Mouse (Mus musculus): ENCODE results near the gene Vmn1r167. TPM values are rescaled to one million over a fixed set of nuclear protein-coding genes. Genes with fewer than 3 reads are reported as not detected.

The Vmn1r167 gene
- not detected in 4 replicates for total RNA-seq (2023)

DNA sequence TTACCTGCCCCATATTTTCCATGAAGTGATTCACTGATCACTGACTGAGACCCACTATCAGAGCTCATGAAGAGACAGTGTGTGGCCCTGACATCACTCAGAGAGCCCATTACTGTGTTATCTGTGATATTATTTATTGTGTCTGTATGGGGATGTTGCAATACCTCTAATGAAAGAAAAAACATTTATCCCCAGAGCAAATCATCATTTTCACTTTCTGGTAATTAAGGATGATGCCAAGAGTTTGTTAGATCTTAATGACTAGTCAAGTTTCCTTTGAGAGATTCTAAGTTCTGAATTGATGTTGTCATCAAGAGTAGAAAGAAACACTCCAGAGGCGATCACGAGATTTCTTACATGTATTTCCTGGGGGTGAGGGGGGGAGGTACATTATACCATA is at the start of gene Vmn1r167:
Vmn1r167 (minus strand) TSS at position 101 of the 400 bp plus-strand sequence.

DNA sequence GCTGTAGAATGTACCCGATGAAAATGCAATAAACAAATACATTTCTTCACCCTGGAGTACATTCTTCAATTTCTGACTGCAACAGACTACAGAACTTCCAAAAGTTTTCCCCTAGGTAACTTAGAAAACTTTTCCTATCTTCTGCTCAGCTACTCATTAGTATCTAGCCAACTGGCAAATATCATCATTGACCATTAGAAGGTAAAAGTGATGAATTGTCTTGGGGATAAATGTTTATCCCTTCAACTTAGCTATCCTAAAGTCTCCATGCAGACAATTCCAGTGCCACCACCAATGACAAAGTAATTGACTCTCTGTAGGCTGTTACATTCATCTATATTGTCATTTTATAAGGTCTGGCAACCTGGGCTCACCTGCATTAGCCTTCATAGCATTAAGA is 32.4 kb upstream of the Vmn1r167 start, which contains the start of gene Vmn1r168:
Vmn1r168 (plus strand) TSS at position 301 of the 400 bp plus-strand sequence.

Other genes with a start within 250 kb of the Vmn1r167 start
- not detected in 4 replicates for gene Gm6902, start 228.3 kb downstream of the Vmn1r167 start, total RNA-seq (2023)
- gene Nlrp4e, start 206.0 kb downstream of the Vmn1r167 start, total RNA-seq (2023) = not detected in 4 replicates
- not detected in 4 replicates for gene Nlrp5, start 121.3 kb downstream of the Vmn1r167 start, total RNA-seq (2023)
- not detected in 4 replicates for gene Vmn1r168, start 32.5 kb upstream of the Vmn1r167 start, total RNA-seq (2023)
- gene Vmn1r169, start 68.3 kb upstream of the Vmn1r167 start, total RNA-seq (2023) = not detected in 4 replicates
- not detected in 4 replicates for gene Vmn1r170, start 99.0 kb upstream of the Vmn1r167 start, total RNA-seq (2023)
- gene Vmn1r171, start 123.5 kb upstream of the Vmn1r167 start, total RNA-seq (2023) = not detected in 4 replicates
- gene Vmn1r172, start 151.1 kb upstream of the Vmn1r167 start, total RNA-seq (2023) = not detected in 4 replicates
- gene Vmn1r173, start 193.5 kb upstream of the Vmn1r167 start, total RNA-seq (2023) = not detected in 4 replicates
- gene Vmn1r174, start 245.1 kb upstream of the Vmn1r167 start, total RNA-seq (2023) = not detected in 4 replicates

All from B cell, adult 62 days (primary cell).